Mouse (Mus musculus) liver, embryonic 14.5 days (tissue): ENCODE measurements around the gene Esyt2. TPM values are rescaled to one million over a fixed set of nuclear protein-coding genes. Genes with fewer than 3 reads are reported as not detected.
A peak's percentile ranks its signal among the peaks of the same experiment; 100 is the strongest.
"Not testable (repeated sequence)": the region's sequence is repeated elsewhere in the genome, so short reads cannot be mapped to it uniquely, and the experiment has no call there.

Source experiments
- ATAC-seq: fragments of 200-750 bp; cut with Nextera tagmentation; 2 replicates; pipeline ENCODE4 v1.8.0; 2017; ENCODE audit warnings: moderate number of reproducible peaks, mild to moderate bottlenecking, moderate library complexity; ENCODE audit not compliant: insufficient read depth
- DNase-seq, 3 experiments: peaks; one replicate each; pipeline ENCODE4 v3.0.0-alpha.2; 2012 to 2013; ENCODE audit warnings: low read depth in 3 of 3, low spot score in 3 of 3
- H3K27ac ChIP-seq: fragments of 300-500 bp; sonication (generic); 2 replicates; pipeline ENCODE4 v1.5.1; 2014; ENCODE audit warnings: moderate library complexity, mild to moderate bottlenecking, control low read depth, inconsistent platforms
- H3K27me3 ChIP-seq: fragments of 300-500 bp; sonication (generic); 2 replicates; pipeline ENCODE4 v1.6.1; 2014; ENCODE audit warnings: mild to moderate bottlenecking, low read length, moderate library complexity; ENCODE audit not compliant: control insufficient read depth, insufficient read depth
- H3K36me3 ChIP-seq: fragments of 300-500 bp; sonication (generic); replicated peaks from 2 replicates; pipeline ENCODE4 v1.6.1; 2014; ENCODE audit warnings: low read depth; ENCODE audit not compliant: control insufficient read depth, insufficient read depth
- H3K4me1 ChIP-seq, 2 experiments: fragments of 200-500 bp in 1 of 2; fragments of 300-500 bp in 1 of 2; sonication (generic) in 1 of 2; replicated peaks; 2 replicates each; pipeline ENCODE4 v1.6.1; 2012 to 2014; ENCODE audit warnings: antibody characterized with exemption in 1 of 2, inconsistent platforms in 1 of 2, low read length in 1 of 2; ENCODE audit not compliant: control insufficient read depth in 2 of 2, insufficient read depth in 2 of 2
- H3K4me2 ChIP-seq: fragments of 300-500 bp; sonication (generic); 2 replicates; pipeline ENCODE4 v1.6.1; 2014; ENCODE audit warnings: low read depth, mild to moderate bottlenecking, control low read depth, moderate library complexity
- H3K4me3 ChIP-seq, 2 experiments: fragments of 200-500 bp in 1 of 2; fragments of 300-500 bp in 1 of 2; sonication (generic) in 1 of 2; 2 replicates each; pipeline ENCODE4 v1.5.1; 2012 to 2014; ENCODE audit warnings: low read depth in 2 of 2, low read length in 2 of 2, mild to moderate bottlenecking in 2 of 2, control low read depth in 1 of 2, inconsistent platforms in 1 of 2, moderate library complexity in 1 of 2; ENCODE audit not compliant: insufficient read depth in 1 of 2
- H3K9ac ChIP-seq: fragments of 300-500 bp; sonication (generic); replicated peaks from 2 replicates; pipeline ENCODE4 v1.6.1; 2014; ENCODE audit warnings: mild to moderate bottlenecking, control low read depth, moderate library complexity
- H3K9me3 ChIP-seq: fragments of 300-500 bp; sonication (generic); 2 replicates; pipeline ENCODE4 v1.6.1; 2016; ENCODE audit warnings: low read length, mixed read lengths; ENCODE audit not compliant: control insufficient read depth
- CTCF ChIP-seq: IDR thresholded peaks from 2 replicates; pipeline ENCODE4 v1.5.1; 2016; ENCODE audit warnings: antibody characterized with exemption, low read depth, control low read depth
- EP300 ChIP-seq: IDR thresholded peaks from 2 replicates; pipeline ENCODE4 v1.6.1; 2016; ENCODE audit warnings: antibody characterized with exemption, low read depth
- WGBS: fragments of 180-500 bp; shearing (Covaris S2); extraction: QIAGEN DNeasy Blood & Tissue Kit; methylation state at CpG from one replicate; pipeline ENCODE4 v1.1.7; 2014; ENCODE audit not compliant: insufficient replicate concordance; 5-methylcytosine and 5-hydroxymethylcytosine counted together
- polyA plus RNA-seq, 2 experiments: library from polyadenylated mRNA; depleted of rRNA in 1 of 2; stranded (reverse) in 1 of 2; unstranded in 1 of 2; fragments of >200 nt; fragmentation: Nextera tagmentation in 1 of 2; extraction: Ambion mirVana in 1 of 2; gene quantifications; 2 replicates each; pipeline versions ENCODE4 v1.2.1 to v1.2.3; 2012 to 2014

The Esyt2 gene
- polyA plus RNA-seq, 2 experiments: 6.3 to 10.4 TPM

DNA sequence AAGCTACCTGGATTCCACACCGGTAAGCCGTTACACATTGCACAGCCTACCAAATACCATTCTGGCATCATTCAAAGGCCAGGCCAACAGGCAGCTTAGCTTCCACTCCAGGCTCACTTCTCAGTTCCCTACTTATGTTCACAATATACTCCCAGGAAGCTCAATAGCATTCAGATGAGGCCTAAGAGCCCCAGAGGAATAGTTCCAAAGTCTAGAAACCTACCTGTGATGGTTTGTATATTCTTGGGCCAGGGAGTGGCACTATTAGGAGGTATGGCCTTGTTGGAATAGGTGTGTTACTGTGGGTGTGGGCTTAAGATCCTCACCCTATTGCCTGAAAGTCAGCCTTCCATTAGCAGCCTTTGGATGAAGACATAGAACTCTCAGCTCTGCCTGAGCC is 9.9 kb upstream of the Esyt2 start:
- H3K4me2 ChIP-seq: no peak overlapping the region
- no peak for DNase-seq
- no peak for TF ChIP-seq EP300
- TF ChIP-seq CTCF: no peak
- H3K4me3 ChIP-seq: no peak overlapping the region
- no peak overlapping the region for H3K9ac ChIP-seq
- no peak overlapping the region for H3K27ac ChIP-seq
- ATAC-seq: no peak
- peaks cover 7 to 17% of the 10 kb centered on the region in 2 experiments for H3K4me1 ChIP-seq
- no peaks in the 10 kb centered on the region for H3K27me3 ChIP-seq
- WGBS: 85% methylated on average over 2 of the region's 2 CpGs
- no peaks in the 10 kb centered on the region for H3K36me3 ChIP-seq
- no peaks in the 10 kb centered on the region for H3K9me3 ChIP-seq

DNA sequence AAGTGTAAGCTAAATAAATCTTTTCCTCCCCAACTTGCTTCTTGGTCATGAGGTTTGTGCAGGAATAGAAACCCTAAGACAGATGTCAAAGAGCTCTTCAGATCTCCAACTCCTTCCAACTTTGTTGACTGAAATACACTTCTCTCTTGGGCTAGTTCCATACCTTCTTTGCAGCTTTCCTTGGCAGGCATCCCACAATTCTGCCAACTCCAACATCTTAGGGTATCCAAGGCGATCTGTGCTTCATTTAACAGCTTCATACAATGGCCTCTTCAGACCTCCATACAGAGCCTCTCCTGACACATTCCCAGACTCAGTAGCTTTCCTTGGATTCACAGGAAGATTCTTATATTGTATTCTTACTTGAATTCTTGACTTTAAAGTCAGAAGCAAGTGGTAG is 7.3 kb upstream of the Esyt2 start:
- TF ChIP-seq EP300: no peak
- no peak for TF ChIP-seq CTCF
- no peak overlapping the region for H3K4me2 ChIP-seq
- H3K4me1 ChIP-seq: peaks cover 19 to 38% of the 10 kb centered on the region in 2 experiments
- no peaks in the 10 kb centered on the region for H3K36me3 ChIP-seq
- no peak overlapping the region for H3K9ac ChIP-seq
- ATAC-seq: no peak
- 47% methylated on average over 1 of the region's 1 CpGs for WGBS
- no peak for DNase-seq
- H3K27me3 ChIP-seq: no peaks in the 10 kb centered on the region
- no peak overlapping the region for H3K4me3 ChIP-seq
- H3K27ac ChIP-seq: no peak overlapping the region
- H3K9me3 ChIP-seq: no peaks in the 10 kb centered on the region

DNA sequence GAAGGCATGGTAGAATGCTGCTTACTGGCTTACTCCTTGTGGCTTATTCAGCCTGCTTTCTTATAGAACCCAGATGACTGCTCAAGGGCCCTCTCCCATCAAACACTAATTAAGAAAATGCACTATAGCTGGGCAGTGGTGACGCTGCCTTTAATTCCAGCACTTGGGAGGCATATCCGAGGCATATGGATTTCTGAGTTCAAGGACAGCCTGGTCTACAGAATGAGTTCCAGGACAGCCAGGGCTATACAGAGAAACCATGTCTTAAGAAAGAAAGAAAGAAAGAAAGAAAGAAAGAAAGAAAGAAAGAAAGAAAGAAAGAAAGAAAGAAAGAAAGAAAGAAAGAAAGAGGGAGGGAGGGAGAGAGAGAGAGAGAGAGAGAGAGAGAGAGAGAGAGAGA is 5.9 kb upstream of the Esyt2 start, which contains the start of gene Gm11027:
Gene Gm11027, plus strand, starts transcription at position 301 of the 400 bp plus-strand sequence.
- not testable (repeated sequence) for H3K27ac ChIP-seq, H3K27me3 ChIP-seq, ATAC-seq, H3K4me3 ChIP-seq, DNase-seq, H3K9ac ChIP-seq, H3K9me3 ChIP-seq, H3K4me2 ChIP-seq, H3K36me3 ChIP-seq
- peaks cover 21 to 41% of the 10 kb centered on the region in 2 experiments for H3K4me1 ChIP-seq
- WGBS: 81% methylated on average over 2 of the region's 2 CpGs

DNA sequence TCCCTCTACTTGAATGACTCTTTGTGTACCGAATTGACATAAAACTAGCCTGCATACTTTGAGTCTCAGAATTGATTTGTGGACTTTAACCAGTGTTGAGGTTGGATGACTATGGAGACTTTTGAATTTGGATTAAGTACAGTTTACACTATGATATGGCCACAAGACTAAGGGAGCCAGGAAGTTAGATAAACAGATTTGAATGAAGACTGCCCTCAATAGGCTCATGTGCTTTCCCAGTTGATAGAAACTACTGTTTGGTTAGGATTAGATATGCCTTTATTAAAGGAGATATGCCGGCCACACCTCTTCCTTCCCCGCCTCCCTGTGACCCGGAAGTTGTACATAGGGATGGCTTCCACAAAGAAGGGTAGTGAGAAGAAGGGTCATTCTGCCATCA is 5.4 kb upstream of the Esyt2 start:
- Histone ChIP-seq H3K4me2 (no peak overlapping the region), H3K9me3 (no peaks in the 10 kb centered on the region), H3K36me3 (no peaks in the 10 kb centered on the region), H3K9ac (no peak overlapping the region), H3K4me3 (no peak overlapping the region), H3K27me3 (no peaks in the 10 kb centered on the region), H3K4me1 (peaks cover 22 to 41% of the 10 kb centered on the region in 2 experiments), H3K27ac (no peak overlapping the region)
- no peak for DNase-seq
- ATAC-seq: no peak
- TF ChIP-seq EP300 (no peak), CTCF (no peak)
- 57% methylated on average over 4 of the region's 4 CpGs for WGBS

DNA sequence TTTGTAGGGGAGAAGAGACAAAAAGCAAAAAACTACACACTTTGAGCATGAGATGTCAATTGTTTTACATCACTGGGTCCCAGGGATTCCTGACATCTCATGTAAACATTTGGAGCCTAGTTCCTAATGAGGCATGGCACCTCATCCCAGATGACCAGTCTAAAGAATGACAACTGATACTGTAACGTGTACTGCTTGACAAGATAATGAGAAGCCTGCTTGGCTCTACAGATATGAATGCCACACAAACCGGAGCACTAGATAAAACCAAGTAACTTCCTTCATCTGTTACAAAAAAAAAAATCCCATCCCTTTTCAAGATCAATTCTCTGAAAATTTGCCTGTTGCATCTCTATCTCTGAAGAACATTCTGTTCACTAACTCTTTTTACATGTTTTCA is 4.0 kb upstream of the Esyt2 start:
- ATAC-seq (no peak), DNase-seq (peak in 1 of 3 experiments; percentile 60)
- Histone ChIP-seq H3K9ac (no peak overlapping the region; the same call in 1 of the 2 replicates), H3K9me3 (no peaks in the 10 kb centered on the region), H3K4me1 (peaks cover 22 to 41% of the 10 kb centered on the region in 2 experiments), H3K36me3 (no peaks in the 10 kb centered on the region), H3K27ac (peak overlapping the region; percentile 16), H3K27me3 (no peaks in the 10 kb centered on the region), H3K4me3 (no peak overlapping the region), H3K4me2 (peak overlapping the region; percentile 44)
- TF ChIP-seq EP300 (peak; percentile 90), CTCF (no peak)
- 11% methylated on average over 2 of the region's 2 CpGs for WGBS
